Mouse (Mus musculus) embryo, embryonic 9.5 days (tissue): ENCODE data around the gene Krtap13.
"Not testable (repeated sequence)": the region's sequence is repeated elsewhere in the genome, so short reads cannot be mapped to it uniquely, and the experiment has no call there.

Source experiments
- DNase-seq: peaks from one replicate; pipeline ENCODE4 v3.0.0-alpha.2; 2017; ENCODE audit errors: extremely low spot score

Gene Krtap13

GRCm38 (mm10) chr16:88751535-88751934 lies at the start of gene Krtap13:
Gene Krtap13, minus strand, starts transcription at chr16:88751635.
- not testable (repeated sequence) for DNase-seq

GRCm38 (mm10) chr16:88786786-88787185 lies 35.4 kb upstream of the Krtap13 start:
- DNase-seq = no peak

GRCm38 (mm10) chr16:88777596-88777995 lies 26.2 kb upstream of the Krtap13 start, which contains the start of gene Gm5965:
Gene Gm5965, plus strand, starts transcription at chr16:88777896.
- no peak for DNase-seq

- no peak for DNase-seq
Observed at GRCm38 (mm10) chr16:88774106-88774505, 22.7 kb upstream of the Krtap13 start, which contains the start of gene 2310057N15Rik. Gene 2310057N15Rik, minus strand, starts transcription at chr16:88774206.

- DNase-seq = not testable (repeated sequence)
Observed at GRCm38 (mm10) chr16:88758547-88758946, 7.1 kb upstream of the Krtap13 start, which contains the start of gene 2310034C09Rik. Gene 2310034C09Rik, plus strand, starts transcription at chr16:88758847.

- no peak for DNase-seq
Observed at GRCm38 (mm10) chr16:88747943-88748342, 3.5 kb downstream of the Krtap13 start.

GRCm38 (mm10) chr16:88744750-88745340 lies 6.6 kb downstream of the Krtap13 start:
- DNase-seq = no peak

- DNase-seq = no peak
Observed at GRCm38 (mm10) chr16:88735391-88735790, 16.0 kb downstream of the Krtap13 start.

GRCm38 (mm10) chr16:88728812-88729275 lies 22.6 kb downstream of the Krtap13 start, which contains the start of gene Krtap13-1:
Gene Krtap13-1, plus strand, starts transcription at chr16:88728862.
- no peak for DNase-seq

GRCm38 (mm10) chr16:88720031-88720430 lies 31.4 kb downstream of the Krtap13 start:
- no peak for DNase-seq

- DNase-seq = no peak
Observed at GRCm38 (mm10) chr16:88716549-88716948, 34.9 kb downstream of the Krtap13 start.

GRCm38 (mm10) chr16:88711245-88711644 lies 40.2 kb downstream of the Krtap13 start:
- no peak for DNase-seq

GRCm38 (mm10) chr16:88710757-88711156 lies 40.7 kb downstream of the Krtap13 start:
- no peak for DNase-seq

- no peak for DNase-seq
Observed at GRCm38 (mm10) chr16:88707496-88708012, 43.9 kb downstream of the Krtap13 start, which contains the start of gene 2310061N02Rik. Gene 2310061N02Rik, minus strand, starts transcription at chr16:88707962.

- no peak for DNase-seq
Observed at GRCm38 (mm10) chr16:88701072-88701864, 50.2 kb downstream of the Krtap13 start.
